Mouse (Mus musculus) left cerebral cortex, postnatal 14 days (tissue): ENCODE data around the gene Kansl1l. TPM values are rescaled to one million over a fixed set of nuclear protein-coding genes. Genes with fewer than 3 reads are reported as not detected.
A peak's percentile ranks its signal among the peaks of the same experiment; 100 is the strongest.

Experiments
- DNase-seq, 2 experiments: peaks; one replicate each; pipeline ENCODE4 v3.0.0; 2021 to 2022; ENCODE audit warnings: low spot score in 2 of 2, mixed read lengths in 1 of 2
- intact Hi-C: fragments of 180-260 bp; cut with DNase I; formaldehyde crosslinking; loops from one replicate; pipeline ENCODE4 v1.15.1; 2025
- total RNA-seq, 2 experiments: library from RNA; stranded (reverse); gene quantifications; 2 replicates each; pipeline ENCODE4 v1.2.3; 2021

Gene Kansl1l
- total RNA-seq, 2 experiments from 2014 or later: 9.6 to 10.2 TPM

- intact Hi-C loops: no loop called here
- no peak for DNase-seq
These were observed 4.6 kb upstream of the Kansl1l start for GRCm38 (mm10) chr1:66821966-66822365.

- intact Hi-C loops: no loop called here
- DNase-seq: no peak
These were observed 2.9 kb upstream of the Kansl1l start for GRCm38 (mm10) chr1:66820241-66820640.

- intact Hi-C loops: loop anchor here (2.0 kb wide), 1 partner anchor 117 kb away; the partner anchor contains the start of gene Rpe
- peak; percentile 18 to 19 for DNase-seq
These were observed 528 bp upstream of the Kansl1l start for GRCm38 (mm10) chr1:66817865-66818315.

GRCm38 (mm10) chr1:66816837-66817452, 417 bp downstream of the Kansl1l start:
- DNase-seq: peak; percentile 96 to 97
- intact Hi-C loops: loop anchor here (2.0 kb wide), 1 partner anchor 116 kb away; the partner anchor contains the start of gene Rpe

- DNase-seq: peak; percentile 75 to 76
- intact Hi-C loops: loop anchor here (2.0 kb wide), 1 partner anchor 115 kb away; the partner anchor contains the start of gene Rpe
These were observed 1.2 kb downstream of the Kansl1l start for GRCm38 (mm10) chr1:66815941-66816777.

GRCm38 (mm10) chr1:66814756-66815155, 2.6 kb downstream of the Kansl1l start:
- no peak for DNase-seq
- intact Hi-C loops: no loop called here

- intact Hi-C loops: no loop called here
- no peak for DNase-seq
These were observed 4.2 kb downstream of the Kansl1l start for GRCm38 (mm10) chr1:66813191-66813590.

GRCm38 (mm10) chr1:66806821-66807220, 10.5 kb downstream of the Kansl1l start:
- DNase-seq: no peak
- intact Hi-C loops: no loop called here

- intact Hi-C loops: no loop called here
- no peak for DNase-seq
These were observed 12.0 kb downstream of the Kansl1l start for GRCm38 (mm10) chr1:66805408-66805807.

- intact Hi-C loops: no loop called here
- no peak for DNase-seq
These were observed 12.7 kb downstream of the Kansl1l start for GRCm38 (mm10) chr1:66804710-66805109.

- DNase-seq: no peak
- intact Hi-C loops: no loop called here
These were observed 19.4 kb downstream of the Kansl1l start for GRCm38 (mm10) chr1:66797962-66798361.

- intact Hi-C loops: no loop called here
- DNase-seq: no peak
These were observed 24.4 kb downstream of the Kansl1l start for GRCm38 (mm10) chr1:66792838-66793466.

GRCm38 (mm10) chr1:66782296-66782695, 35.1 kb downstream of the Kansl1l start:
- intact Hi-C loops: no loop called here
- no peak for DNase-seq

- no peak for DNase-seq
- intact Hi-C loops: no loop called here
These were observed 36.3 kb downstream of the Kansl1l start for GRCm38 (mm10) chr1:66781027-66781426.

- DNase-seq: no peak
- intact Hi-C loops: no loop called here
These were observed 38.6 kb downstream of the Kansl1l start for GRCm38 (mm10) chr1:66778798-66779197.

GRCm38 (mm10) chr1:66777878-66778277, 39.5 kb downstream of the Kansl1l start:
- intact Hi-C loops: no loop called here
- DNase-seq: no peak

GRCm38 (mm10) chr1:66768764-66769163, 48.6 kb downstream of the Kansl1l start:
- intact Hi-C loops: no loop called here
- DNase-seq: no peak

GRCm38 (mm10) chr1:66730581-66730980, 86.8 kb downstream of the Kansl1l start:
- no peak for DNase-seq

GRCm38 (mm10) chr1:66712859-66713258, 104.5 kb downstream of the Kansl1l start:
- DNase-seq: no peak
- intact Hi-C loops: no loop called here

More at GRCm38 (mm10) chr1:66730581-66730980, 86.8 kb downstream of the Kansl1l start:
- intact Hi-C loops: no loop called here

- DNase-seq: no peak
These were observed 112.8 kb downstream of the Kansl1l start for GRCm38 (mm10) chr1:66704523-66704922.

More at GRCm38 (mm10) chr1:66704523-66704922, 112.8 kb downstream of the Kansl1l start:
- intact Hi-C loops: no loop called here
